Mouse (Mus musculus): ENCODE results near the gene Lad1. TPM values are rescaled to one million over a fixed set of nuclear protein-coding genes. Genes with fewer than 3 reads are reported as not detected.

The Lad1 gene
- total RNA-seq (2021) = 1 to 10 TPM; 5.9 to 8.3 TPM
- long read RNA-seq, experiment 1, partial matches to known transcripts = 0 of 1 reads
- long read RNA-seq, experiment 1, other reads (novel, unspliced or antisense) = 0 of 1 reads
- long read RNA-seq, experiment 2, partial matches to known transcripts = 0 of 4 reads
- long read RNA-seq, experiment 2, other reads (novel, unspliced or antisense) = 0 of 4 reads

DNA sequence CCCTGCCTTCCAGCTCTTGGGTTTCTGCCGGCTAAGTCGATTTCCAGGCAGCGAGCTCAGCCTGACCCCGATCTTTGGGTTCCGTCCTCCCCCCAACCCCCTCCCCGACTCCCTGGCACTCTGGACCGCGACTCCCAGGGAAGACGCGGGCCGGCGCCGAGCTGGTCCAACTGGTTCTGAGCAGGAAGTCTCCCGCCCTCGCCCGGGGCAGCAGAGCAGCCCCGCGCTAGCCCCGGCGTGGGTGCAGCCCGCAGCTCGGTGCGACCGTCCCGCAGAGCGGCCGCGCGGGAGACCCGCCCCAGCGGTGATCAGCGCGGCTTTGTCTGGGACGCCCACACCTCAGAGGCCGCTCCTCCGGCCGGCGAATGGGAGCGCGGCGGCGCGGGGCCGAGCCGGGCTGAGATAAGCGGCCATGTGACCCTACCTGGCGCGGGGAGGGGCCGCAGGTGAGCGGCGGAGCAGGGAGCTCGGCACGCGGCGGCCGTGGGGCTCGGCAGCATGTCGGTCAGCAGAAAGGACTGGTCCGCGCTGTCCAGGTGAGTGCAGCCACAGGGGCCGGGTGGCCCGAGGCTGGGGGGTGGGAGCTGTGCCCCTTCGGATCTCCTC is at the start of gene Lad1:
Gene Lad1 (plus strand): TSS at position 118 of the 606 bp plus-strand sequence.
- peak in 1 of 2 experiments; percentile 9 for DNase-seq

DNA sequence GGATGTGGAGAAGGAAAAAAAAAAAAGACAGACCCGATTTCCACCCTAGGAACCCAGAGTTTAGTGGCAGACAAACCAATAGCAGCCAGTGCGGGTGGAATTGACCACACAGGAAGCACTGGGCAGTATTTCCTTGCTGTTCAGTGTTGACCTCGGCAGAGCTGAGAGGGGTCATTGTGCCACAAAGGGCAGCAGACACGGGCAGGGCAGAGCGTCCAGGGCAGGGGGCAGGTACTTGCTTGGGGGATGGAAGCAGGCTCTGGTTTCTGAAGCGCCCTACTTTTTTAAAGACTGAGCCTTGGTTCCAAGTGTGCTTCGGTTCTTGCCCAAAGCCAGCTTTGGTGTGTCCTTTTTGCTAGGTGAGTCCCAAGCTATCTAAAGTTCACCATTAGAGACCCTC is 48.2 kb upstream of the Lad1 start:
- DNase-seq = no peak

DNA sequence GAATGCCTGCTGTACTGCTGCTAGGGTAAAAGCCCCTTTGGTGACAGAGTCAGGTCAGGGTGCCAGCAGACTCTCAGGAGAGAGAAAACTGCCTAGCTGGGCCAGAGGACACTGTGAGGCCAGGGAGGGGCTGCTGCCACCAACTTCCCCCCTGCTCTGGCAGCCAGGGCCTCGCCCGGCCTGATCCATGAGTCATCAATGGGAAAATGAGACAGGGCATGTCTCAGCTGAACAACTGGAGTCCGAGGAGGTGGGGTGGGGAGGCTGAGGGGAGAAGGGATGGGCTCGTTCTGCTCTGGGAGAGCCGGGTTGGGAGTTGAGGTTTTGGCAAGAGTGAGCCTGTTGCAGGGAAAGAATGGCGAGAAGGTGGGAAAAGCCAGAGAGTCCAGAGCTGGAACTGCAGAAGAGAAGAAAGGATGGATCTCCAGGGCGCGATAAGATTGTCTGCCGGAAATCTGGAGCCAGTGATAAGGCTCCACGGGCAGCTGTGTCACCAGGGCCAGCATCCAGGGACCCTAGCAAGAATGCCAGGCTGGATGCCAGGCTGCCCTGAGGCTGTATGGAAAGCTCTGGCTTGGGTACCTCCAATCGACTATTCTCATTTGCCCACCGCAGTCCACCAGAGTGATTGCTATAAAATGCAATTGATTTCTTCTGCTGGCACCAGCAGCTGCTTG is 47.4 kb upstream of the Lad1 start:
- peak; percentile 58 to 83 for DNase-seq

DNA sequence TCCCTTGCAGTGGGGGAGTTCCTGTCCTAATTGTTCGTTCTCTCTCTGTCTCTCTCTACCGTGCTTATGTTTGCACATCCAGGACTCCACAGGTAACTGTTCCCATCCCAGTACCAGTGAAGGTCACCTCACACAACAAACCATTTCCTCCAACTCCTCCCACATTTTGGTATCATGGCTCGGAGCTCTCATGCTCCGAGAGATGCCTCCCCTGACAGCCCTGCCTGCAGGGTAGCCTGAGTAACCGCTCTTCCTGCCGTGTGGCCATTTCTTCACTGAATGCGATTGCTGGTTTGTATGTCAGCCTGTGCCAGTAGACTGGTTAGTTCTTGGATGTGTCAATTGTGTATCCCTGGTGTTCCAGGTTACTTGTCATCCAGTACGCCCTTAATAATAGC is 46.8 kb upstream of the Lad1 start:
- DNase-seq = no peak

DNA sequence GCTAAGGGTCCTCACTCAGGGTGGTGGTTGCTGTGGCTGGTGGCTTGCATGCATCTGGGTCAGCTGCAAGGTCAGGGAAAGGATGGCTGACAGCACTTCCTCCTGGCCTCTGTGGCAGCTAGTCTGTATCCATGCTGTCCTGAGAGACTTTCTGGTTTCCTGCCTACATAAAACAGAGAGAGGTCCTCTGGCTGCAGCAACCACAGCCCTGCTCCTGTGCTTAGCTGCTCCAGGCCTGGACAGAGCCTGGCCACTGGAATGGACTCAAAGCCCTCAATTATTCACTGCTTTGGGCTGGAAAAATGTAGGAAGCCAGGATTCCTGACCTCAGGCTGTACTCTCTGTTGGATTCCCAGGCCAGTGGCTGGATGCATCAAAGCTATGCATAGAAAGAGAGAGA is 41.8 kb upstream of the Lad1 start:
- DNase-seq = peak in 1 of 2 experiments; percentile 48

DNA sequence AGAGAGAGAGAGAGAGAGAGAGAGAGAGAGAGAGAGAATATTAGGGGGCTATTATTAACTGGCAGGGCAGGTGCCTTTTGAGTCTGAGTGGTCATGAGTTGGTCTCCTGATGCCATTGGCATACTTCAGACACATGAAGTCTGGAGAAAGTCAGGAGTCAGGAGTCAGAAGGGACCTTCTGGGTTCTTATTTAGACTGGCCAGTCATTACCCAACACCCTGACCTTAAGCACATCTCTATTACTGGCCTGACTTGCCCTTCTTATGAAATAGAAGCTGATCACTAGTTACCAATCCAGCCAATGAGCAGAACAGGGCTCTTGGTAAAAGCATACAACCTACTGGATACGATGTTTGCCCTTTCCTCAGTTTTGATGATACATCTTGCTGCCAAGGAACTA is 41.4 kb upstream of the Lad1 start:
- DNase-seq = no peak

DNA sequence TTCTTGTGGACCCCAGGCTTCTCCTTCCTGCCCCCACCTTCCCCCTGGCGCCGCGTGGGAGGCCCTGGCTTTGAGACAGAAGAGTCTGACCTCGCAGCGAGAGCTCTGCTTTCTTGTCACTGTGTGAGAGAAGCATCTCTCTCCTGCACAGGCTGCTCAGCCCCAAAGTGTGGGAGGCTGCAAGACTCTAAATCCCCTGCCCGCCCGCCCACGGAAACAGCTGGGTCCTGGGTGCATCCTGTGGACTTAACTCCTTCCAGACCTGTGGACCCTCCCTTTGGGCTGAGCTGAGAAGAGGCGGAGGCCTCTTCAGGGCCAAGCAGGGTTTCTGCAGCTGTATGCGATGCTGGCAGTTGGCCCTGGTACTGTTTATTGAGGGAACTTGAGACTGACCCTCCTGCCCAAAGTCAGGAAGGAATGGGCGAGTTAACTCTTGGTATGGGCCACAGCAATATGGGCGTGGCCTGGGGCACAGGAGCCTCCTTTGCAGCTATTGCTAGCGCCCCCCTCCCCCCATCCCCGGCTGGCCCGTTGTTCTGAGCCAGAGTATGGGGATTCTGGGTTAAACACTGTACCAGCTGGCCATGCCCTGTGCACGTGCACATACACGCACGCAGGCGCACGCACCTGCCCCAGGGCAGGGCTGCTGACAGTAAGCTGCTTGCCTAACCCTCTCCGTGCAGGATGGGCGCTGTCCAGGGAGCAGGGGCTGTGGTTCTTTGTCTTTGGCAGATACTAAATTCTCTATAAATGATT is 39.4 kb upstream of the Lad1 start, which contains the start of gene Tnni1:
Gene Tnni1 (plus strand): TSS at position 655 of the 756 bp plus-strand sequence.
- DNase-seq = peak; percentile 50 to 56

DNA sequence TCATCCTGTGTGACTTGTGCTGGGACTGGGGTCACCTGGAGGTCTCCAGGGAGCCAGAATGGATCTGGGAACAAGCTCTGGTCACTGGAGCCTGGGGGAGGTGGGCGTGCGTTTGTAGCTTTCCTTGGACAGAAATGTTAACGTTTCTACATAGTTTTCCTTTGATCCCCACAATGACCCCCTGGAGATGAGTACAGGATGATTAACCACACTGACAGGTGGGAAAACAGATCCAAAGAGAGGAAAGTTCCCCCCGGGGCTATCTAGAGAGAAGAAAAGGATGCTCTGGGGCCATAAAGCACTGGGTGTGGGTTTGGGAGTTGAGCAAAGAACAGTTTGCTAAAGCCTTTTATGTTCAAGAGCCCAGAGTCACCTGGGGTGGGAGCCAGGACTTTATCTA is 37.7 kb upstream of the Lad1 start:
- no peak for DNase-seq

DNA sequence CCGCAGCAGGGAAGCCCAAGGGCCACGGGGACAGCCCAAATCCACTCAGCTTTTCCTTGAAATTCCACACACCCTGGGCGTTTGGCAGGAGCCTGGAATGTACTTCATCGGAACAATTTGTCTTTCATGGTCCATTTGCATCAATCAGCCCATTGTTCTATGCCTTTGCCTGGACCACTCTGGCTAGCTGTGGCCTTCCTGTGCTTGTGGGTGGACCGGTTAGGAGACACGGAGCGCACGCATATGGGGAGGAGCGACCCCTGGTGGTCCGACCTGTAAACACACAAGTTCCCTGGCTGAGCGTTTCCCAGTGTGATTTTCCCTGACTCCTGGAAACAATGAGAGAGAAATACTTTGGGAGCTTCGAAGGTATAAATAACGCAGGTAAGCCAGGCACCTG is 37.2 kb upstream of the Lad1 start:
- peak; percentile 82 to 89 for DNase-seq

DNA sequence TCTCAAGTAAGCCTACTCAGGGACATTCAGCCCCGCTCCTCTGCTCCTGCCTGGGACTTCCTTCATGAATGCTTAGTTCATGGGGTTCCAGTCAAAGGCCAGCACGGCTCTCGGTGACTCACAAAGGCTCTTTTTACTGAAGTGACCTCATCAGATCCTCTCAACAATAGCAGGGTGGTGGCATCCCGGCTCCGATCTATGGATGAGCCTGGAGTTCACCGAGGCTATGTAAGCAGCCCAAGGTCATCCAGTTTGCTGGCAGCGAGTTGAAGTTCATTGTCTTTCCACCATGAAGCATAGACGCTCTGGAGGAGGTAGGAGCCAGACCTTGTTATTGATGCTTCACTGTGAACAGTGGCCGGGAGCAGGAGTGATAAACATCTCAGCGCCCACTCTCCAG is 35.6 kb upstream of the Lad1 start:
- DNase-seq = no peak

DNA sequence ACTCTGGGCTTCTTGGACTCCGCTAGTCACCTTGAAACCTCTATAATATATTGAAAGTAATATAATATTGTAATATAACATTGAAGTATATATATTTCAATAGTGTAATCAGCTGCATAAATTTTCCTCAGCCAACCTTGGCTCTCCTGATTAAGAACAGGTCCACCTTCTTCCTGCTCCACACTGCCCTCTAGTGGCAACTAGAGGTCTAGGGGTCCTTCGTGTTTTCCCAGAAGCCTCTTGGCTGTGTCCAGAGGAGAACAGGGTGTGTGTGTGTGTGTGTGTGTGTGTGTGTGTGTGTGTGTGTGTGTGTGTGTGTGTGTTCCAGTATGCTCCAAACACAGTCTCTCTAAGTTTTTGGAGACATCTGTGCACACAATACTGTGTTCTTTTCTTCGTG is 30.6 kb upstream of the Lad1 start:
- DNase-seq = peak; percentile 76 to 87

DNA sequence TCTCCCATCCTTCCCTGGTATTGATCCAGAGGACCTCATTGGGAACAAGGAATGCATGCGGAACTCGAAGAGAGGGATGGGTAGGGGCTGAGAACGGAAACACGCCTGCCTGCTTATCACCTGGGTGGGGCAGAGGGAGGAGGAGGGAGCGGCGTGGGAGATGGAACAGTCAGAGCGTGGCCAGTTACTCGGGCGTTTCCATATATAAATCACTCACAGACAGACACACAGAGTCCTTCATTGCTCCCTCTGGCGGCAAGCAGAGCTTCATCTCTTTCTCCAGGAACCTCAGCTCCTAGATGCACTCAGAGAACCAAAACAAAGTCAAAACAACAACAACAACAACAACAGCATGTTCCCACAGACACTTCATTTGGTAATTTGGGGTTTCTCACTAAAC is 29.7 kb upstream of the Lad1 start:
- DNase-seq = peak; percentile 54 to 60

DNA sequence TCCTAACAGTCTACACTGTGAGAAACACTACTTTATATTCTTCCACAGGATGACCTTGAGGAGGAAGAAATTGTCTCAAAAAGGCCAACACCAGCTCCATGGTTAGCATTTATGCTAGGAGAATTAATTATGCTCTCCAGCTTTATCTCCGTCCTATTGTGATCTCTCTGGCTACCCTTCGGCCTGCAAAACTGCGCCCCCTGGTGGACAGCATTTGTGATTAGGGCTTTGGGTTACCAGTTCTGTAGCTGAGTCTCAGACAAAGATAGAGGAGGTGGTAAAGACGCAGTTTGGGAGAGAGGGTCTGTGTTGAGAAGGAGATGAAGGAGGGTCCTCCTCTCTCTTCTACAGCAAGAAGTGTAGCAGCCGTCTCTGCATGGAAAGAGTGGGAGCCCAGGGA is 28.6 kb upstream of the Lad1 start:
- peak; percentile 68 to 89 for DNase-seq

DNA sequence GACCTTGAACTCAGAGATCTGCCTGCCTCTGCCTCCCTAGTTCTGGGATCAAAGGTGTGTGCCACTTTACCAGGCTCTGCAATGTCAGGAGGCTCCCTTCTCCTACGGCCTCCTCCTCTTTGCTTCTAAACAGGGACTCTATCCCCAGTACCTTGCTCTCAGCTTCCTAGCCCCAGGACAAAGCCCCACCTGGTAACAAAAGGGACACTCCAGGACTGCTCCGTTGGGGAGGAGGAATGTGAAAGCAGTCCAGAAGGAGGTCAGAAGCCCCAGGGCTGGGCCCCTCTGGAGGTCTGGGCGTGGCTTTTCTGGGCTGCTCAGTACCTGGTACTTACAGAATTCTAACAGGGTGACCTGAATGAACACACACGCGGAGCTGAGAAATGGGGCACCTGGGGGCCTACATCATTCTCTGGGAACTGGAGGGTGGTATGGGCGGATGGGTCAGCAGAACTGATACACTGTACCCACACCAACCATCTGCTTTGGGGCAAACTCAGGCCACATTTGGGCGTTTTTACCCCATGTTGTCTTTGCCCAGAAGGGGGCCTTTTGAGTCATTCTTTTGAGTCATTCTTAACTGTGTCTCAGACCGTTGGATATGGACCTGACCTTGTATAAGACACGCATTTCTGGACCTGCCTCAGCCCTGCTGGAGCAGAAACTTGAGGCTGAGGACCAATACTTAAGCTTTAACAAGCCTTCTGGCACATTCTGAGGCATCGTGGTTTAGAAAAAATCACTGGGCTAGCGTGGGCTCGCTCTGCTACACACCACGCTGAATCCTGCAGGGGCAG is 26.1 kb upstream of the Lad1 start:
- DNase-seq = no peak

DNA sequence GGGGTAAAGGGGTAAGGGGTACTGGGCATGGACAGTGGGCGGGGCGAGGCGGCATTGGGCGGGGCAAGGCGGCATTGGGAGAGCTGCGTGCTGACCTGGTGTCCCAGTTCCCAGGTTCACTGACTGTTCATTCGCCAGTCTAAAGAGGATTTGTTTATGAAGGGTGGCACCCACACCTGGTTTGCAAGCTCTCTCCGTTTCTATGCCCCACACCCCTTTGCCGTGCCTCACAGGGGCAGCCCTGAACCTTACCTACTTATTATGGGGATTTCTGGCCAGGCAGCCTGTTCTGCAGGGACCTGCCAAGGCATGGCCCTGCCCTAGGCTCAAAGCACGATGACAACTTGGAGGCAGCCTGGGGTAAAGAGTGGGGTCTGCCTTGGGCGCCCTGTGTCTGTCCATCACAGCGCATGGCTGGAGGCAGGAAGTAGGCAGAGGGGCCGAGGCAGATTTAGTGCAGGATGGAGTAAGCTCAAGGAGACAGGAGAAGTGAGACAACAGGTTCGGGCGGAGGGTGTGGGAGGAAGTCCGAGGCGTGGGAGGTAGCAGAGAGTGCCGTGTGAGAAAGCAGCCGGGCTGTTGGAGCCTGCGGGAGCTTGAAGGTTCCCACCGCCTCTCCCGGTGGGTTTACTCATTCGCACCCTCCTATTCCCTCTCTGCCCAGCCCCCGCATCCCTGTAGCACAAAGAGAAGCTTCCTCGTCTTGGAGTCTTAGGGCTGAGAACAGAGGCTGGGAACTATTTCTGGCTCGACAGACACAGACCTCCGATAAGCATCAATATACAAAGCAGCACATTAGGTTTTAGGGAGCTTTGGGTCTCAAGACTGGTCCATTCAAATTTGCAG is 24.8 kb upstream of the Lad1 start:
- peak; percentile 29 to 47 for DNase-seq

DNA sequence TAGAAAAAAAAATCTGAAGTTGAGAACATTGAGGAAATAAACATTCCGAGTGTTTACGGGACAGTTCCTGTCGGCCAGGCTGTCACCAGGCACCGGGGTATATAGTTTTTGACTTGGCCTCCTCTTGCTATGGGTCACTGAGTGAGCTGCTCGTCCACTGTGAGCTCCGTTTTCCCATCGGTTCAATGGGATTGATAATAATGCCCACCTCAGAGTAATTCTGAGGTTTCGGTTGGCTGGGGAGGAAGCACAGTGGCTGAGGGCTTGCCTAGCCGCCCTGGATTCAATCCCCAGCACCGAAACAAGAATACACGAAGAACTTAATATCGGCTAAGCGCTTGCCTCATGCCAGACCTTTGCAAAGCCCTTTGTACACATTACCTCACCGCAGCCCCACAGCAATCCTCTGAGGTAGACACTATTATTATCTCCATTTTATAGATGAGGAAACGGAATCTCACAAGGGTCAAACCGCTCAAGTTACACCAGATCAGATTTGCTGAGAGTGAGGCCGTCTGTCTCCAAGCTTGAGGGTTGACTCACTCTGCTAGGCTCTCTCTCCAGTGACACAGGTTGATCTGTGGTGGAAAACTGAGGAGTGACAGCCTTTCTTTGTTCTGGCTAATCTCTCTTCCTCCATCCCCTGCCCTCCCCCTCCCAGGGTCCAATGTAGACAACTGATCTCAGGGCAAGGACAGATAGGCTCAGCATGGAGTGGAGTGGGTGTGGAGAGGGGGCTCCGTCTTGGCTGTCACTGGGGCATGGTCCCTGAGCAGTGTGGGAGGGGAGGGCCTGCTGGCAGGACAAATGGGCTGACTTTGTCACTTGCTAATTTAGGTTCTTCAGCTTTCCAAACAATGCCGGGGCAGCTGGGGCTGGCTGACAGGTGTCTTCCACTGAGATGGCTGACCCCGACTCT is 23.9 kb upstream of the Lad1 start:
- peak in 1 of 2 experiments; percentile 9 for DNase-seq

DNA sequence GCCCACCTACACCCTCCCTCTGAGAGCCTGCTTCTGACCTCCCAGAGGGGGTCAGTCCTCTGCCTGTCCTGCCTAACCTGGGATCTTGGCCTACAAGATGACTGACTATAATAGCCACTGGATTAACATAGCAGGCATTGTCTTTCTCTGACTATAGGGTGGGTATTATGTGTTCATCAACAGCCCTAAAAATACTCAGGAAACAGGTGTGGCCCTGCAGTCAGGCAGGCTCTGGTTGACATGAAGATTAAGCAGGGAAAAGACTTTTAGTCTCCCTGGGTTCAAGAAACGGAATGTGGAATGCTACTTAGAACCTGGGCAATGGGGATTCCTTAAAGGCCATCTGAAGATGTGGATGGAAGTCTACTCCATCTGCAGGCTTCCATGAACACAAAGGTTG is 19.9 kb upstream of the Lad1 start:
- DNase-seq = no peak

DNA sequence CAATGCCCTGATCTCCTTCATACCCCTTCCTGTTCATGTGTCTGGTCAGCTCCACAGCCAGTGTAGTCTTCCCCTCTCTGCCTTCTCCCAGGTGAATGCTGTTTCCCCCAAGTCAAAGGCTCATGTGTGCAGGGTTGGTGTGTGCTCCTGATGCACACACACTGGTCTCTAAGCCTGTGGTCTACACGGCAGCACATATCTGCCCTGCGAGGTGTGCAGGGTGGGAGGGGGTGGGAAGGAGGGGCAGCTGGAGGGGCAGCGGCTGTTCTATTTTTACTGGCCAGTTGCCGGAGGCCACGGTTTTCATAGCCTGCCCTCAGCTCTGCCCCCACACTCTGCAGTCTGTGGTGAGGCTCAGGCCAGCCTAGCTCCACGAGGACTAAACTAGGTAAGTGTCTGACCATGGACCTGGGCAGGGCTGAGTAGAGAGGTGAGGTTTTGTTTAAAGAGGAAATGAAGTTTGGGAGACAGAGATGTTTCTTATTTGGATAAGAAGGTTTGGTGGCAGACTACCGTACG is 19.2 kb upstream of the Lad1 start:
- DNase-seq = no peak

DNA sequence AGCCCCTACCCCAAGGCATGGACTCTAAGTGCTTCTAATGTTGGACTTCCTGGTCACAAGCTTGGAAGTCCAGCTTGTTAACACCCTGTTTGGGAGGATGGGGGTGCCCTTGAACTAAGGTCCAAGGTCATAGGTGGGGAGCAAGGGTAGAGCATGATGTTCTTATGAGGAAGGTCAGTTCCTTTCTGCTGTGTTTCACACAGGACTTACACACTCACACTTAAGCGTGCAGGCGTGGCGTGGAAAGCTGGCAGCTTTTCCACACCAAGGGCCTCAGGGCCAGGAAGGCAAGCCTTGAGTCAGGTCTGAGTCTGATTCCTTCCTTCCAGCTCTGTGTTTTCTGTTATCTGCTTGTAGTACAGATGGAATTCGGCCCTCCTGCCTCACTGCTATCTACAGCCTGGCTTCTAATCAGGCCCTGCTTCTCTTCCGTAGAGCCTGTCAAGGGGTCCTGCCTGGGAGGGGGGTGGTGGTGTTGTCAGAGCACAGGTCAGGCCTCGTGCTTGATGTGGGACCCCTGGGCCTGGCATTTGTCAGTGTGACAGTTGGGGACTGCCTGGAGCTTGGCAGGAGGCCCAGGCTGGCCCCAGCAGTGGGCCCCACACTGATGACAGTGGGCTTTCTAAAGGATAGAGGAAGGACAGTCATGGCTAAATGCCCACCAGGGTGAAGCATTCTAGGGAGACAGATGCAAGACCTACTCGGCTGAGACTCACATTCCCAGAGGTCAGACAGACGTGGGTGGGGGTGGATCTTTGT is 18.0 kb upstream of the Lad1 start:
- DNase-seq = peak in 1 of 2 experiments; percentile 15

All from heart, adult 18-20 months (tissue).